Comparison of ENCODE assay signal across 22 mouse cellular contexts in genomic region chr5:140634798-140635722, GRCm38 (mm10). TPM values are rescaled to one million over a fixed set of nuclear protein-coding genes. Genes with fewer than 3 reads are reported as not detected.
A peak's percentile ranks its signal among the peaks of the same experiment; 100 is the strongest.
DNase-seq lines count a peak whose midpoint lies in the region; ATAC-seq lines count a peak whose summit lies in the region.
"Had no signal": no experiment of that assay in that cellular context is flagged by ENCODE, and none has a peak within 500 bp of the region (broad histone marks: within the 10 kb centered on the region; RNA-seq: fewer than 3 reads in every experiment).

No protein-coding gene starts in this region.

- ATAC-seq in forebrain, embryonic 12.5 days (ENCODE audit: low FRiP score) = no peak
- no peak for ATAC-seq in forebrain, embryonic 15.5 days (replicated peaks)
- ATAC-seq in hindbrain, embryonic 13.5 days (ENCODE audit: low FRiP score) = no peak
- no peak for ATAC-seq in hindbrain, embryonic 11.5 days (ENCODE audit: low FRiP score)
- ATAC-seq: activated CD4-positive, CD25-positive, alpha-beta regulatory T cell, adult 4 months; inflammation-experienced regulatory T-cells, adult 6 months; intestine, postnatal 0 days; Patski had no signal

- H3K9ac ChIP-seq in forebrain, embryonic 12.5 days = 0 out of 2 replicates have a peak overlapping the region, but pooled peaks have one; percentile 29
- H3K9ac ChIP-seq in forebrain, embryonic 15.5 days (replicated peaks) = no peak overlapping the region
- H3K9ac ChIP-seq in hindbrain, embryonic 13.5 days = 0 out of 2 replicates have a peak overlapping the region, but pooled peaks have one; percentile 13
- H3K9ac ChIP-seq in hindbrain, embryonic 11.5 days (ENCODE audit: low read depth, low read length) = no peak overlapping the region
- H3K9ac ChIP-seq: embryonic facial prominence, embryonic 15.5 days; heart, embryonic 13.5 days; hindbrain, embryonic 15.5 days had no signal

- peaks cover 100% of the 10 kb centered on the region for H3K36me3 ChIP-seq in forebrain, embryonic 12.5 days (replicated peaks)
- H3K36me3 ChIP-seq in forebrain, embryonic 15.5 days = peaks cover 76% of the 10 kb centered on the region
- H3K36me3 ChIP-seq in hindbrain, embryonic 13.5 days = peaks cover 95% of the 10 kb centered on the region
- peaks cover 16% of the 10 kb centered on the region for H3K36me3 ChIP-seq in hindbrain, embryonic 11.5 days (ENCODE audit: control insufficient read depth, insufficient read depth, low read length)

- H3K9me3 ChIP-seq in forebrain, embryonic 12.5 days = no peaks in the 10 kb centered on the region
- H3K9me3 ChIP-seq in forebrain, embryonic 15.5 days = no peaks in the 10 kb centered on the region
- H3K9me3 ChIP-seq in hindbrain, embryonic 13.5 days = no peaks in the 10 kb centered on the region
- H3K9me3 ChIP-seq in hindbrain, embryonic 11.5 days (ENCODE audit: control insufficient read depth, low read length) = no peaks in the 10 kb centered on the region
- H3K9me3 ChIP-seq: embryonic facial prominence, embryonic 15.5 days; heart, embryonic 13.5 days; hindbrain, embryonic 15.5 days had no signal

- H3K4me1 ChIP-seq in forebrain, embryonic 12.5 days = peaks cover 20% of the 10 kb centered on the region
- peaks cover 14% of the 10 kb centered on the region for H3K4me1 ChIP-seq in forebrain, embryonic 15.5 days
- peaks cover 38% of the 10 kb centered on the region for H3K4me1 ChIP-seq in hindbrain, embryonic 13.5 days (replicated peaks)
- no peaks in the 10 kb centered on the region for H3K4me1 ChIP-seq in hindbrain, embryonic 11.5 days (replicated peaks; ENCODE audit: control insufficient read depth, insufficient read depth, low read length)

- H3K4me3 ChIP-seq in forebrain, embryonic 12.5 days (replicated peaks) = no peak overlapping the region
- H3K4me3 ChIP-seq in forebrain, embryonic 15.5 days = no peak overlapping the region
- no peak overlapping the region for H3K4me3 ChIP-seq in hindbrain, embryonic 13.5 days
- H3K4me3 ChIP-seq in hindbrain, embryonic 11.5 days (ENCODE audit: low read depth, low read length) = no peak overlapping the region
- H3K4me3 ChIP-seq: embryonic facial prominence, embryonic 15.5 days; erythroblast, embryonic 14.5 days; heart, embryonic 13.5 days; hindbrain, embryonic 15.5 days had no signal

- H3K27me3 ChIP-seq in forebrain, embryonic 12.5 days = no peaks in the 10 kb centered on the region
- H3K27me3 ChIP-seq in forebrain, embryonic 15.5 days = no peaks in the 10 kb centered on the region
- H3K27me3 ChIP-seq in hindbrain, embryonic 13.5 days = no peaks in the 10 kb centered on the region
- no peaks in the 10 kb centered on the region for H3K27me3 ChIP-seq in hindbrain, embryonic 11.5 days (ENCODE audit: control insufficient read depth, insufficient read depth, low read length)
- H3K27me3 ChIP-seq: embryonic facial prominence, embryonic 15.5 days; heart, embryonic 13.5 days; hindbrain, embryonic 15.5 days; Patski had no signal

- DNase-seq in hindbrain, embryonic 11.5 days (ENCODE audit: low spot score) = no peak
- DNase-seq in right cerebral cortex, postnatal 14 days = peak; percentile 67
- no peak for DNase-seq in right cerebral cortex, postnatal 36 days (ENCODE audit: low spot score in 2 of 2)
- peak; percentile 53 for DNase-seq in brain, adult 2 months (ENCODE audit: low read depth, low spot score)
- no peak for DNase-seq in yolk sac, embryonic 10.5 days (ENCODE audit: low spot score)
- DNase-seq: adrenal gland, postnatal 14 days; cerebellum, adult 2 months; cerebellum, postnatal 14 days; embryo, embryonic 11 days; gastrocnemius, postnatal 10 days; heart, postnatal 4 days had no signal

- no peak overlapping the region for H3K27ac ChIP-seq in forebrain, embryonic 12.5 days
- no peak overlapping the region for H3K27ac ChIP-seq in forebrain, embryonic 15.5 days (replicated peaks)
- H3K27ac ChIP-seq in hindbrain, embryonic 13.5 days = no peak overlapping the region
- no peak overlapping the region for H3K27ac ChIP-seq in hindbrain, embryonic 11.5 days (ENCODE audit: low read depth, low read length)
- H3K27ac ChIP-seq: embryonic facial prominence, embryonic 15.5 days; heart, embryonic 13.5 days; hindbrain, embryonic 15.5 days had no signal

- WGBS in forebrain, embryonic 12.5 days = 92% methylated on average over 26 of the region's 26 CpGs
- WGBS in forebrain, embryonic 15.5 days = 80% methylated on average over 26 of the region's 26 CpGs
- 91% methylated on average over 26 of the region's 26 CpGs for WGBS in hindbrain, embryonic 13.5 days
- WGBS in hindbrain, embryonic 11.5 days = 94% methylated on average over 26 of the region's 26 CpGs

- no peak overlapping the region for H3K4me2 ChIP-seq in forebrain, embryonic 12.5 days
- no peak overlapping the region for H3K4me2 ChIP-seq in forebrain, embryonic 15.5 days (replicated peaks)
- H3K4me2 ChIP-seq in hindbrain, embryonic 13.5 days = no peak overlapping the region
- no peak overlapping the region for H3K4me2 ChIP-seq in hindbrain, embryonic 11.5 days (replicated peaks; ENCODE audit: low read depth, low read length)
- H3K4me2 ChIP-seq: embryonic facial prominence, embryonic 15.5 days; heart, embryonic 13.5 days; hindbrain, embryonic 15.5 days had no signal

RNA-seq across cellular contexts. Expression of gene Ttyh3, which starts 13.8 kb away (rescaled TPM):
- 84.5 and 88.0 TPM in 2 replicates for polyA plus RNA-seq in forebrain, embryonic 12.5 days (2016; fragmentation: Nextera tagmentation; extraction: Ambion mirVana)
- polyA plus RNA-seq in forebrain, embryonic 15.5 days (2015; fragmentation: Nextera tagmentation; extraction: Ambion mirVana) = 78.9 and 85.5 TPM in 2 replicates
- polyA plus RNA-seq in hindbrain, embryonic 13.5 days (2015; fragmentation: Nextera tagmentation; extraction: Ambion mirVana) = 65.3 and 67.4 TPM in 2 replicates
- polyA plus RNA-seq in hindbrain, embryonic 11.5 days (2014; fragmentation: Nextera tagmentation; extraction: Ambion mirVana) = 52.9 and 53.1 TPM in 2 replicates

RNA-seq across cellular contexts. Expression of gene Lfng, which starts 27.9 kb away (rescaled TPM):
- 30.9 and 32.8 TPM in 2 replicates for polyA plus RNA-seq in forebrain, embryonic 12.5 days (2016; fragmentation: Nextera tagmentation; extraction: Ambion mirVana)
- polyA plus RNA-seq in forebrain, embryonic 15.5 days (2015; fragmentation: Nextera tagmentation; extraction: Ambion mirVana) = 25.7 and 28.8 TPM in 2 replicates
- 22.9 and 27.1 TPM in 2 replicates for polyA plus RNA-seq in hindbrain, embryonic 13.5 days (2015; fragmentation: Nextera tagmentation; extraction: Ambion mirVana)
- 34.1 and 38.8 TPM in 2 replicates for polyA plus RNA-seq in hindbrain, embryonic 11.5 days (2014; fragmentation: Nextera tagmentation; extraction: Ambion mirVana)

Comparison
In these comparisons a context has a peak if more than half of its experiments do, and no peak if none do; other contexts are left out.
1. H3K9ac ChIP-seq: peak in forebrain, embryonic 12.5 days (single experiment) and hindbrain, embryonic 13.5 days (single experiment); none in forebrain, embryonic 15.5 days (single experiment) and hindbrain, embryonic 11.5 days (single experiment).
2. DNase-seq: peak in right cerebral cortex, postnatal 14 days (single experiment) and brain, adult 2 months (single experiment); none in hindbrain, embryonic 11.5 days (single experiment), right cerebral cortex, postnatal 36 days (0 of 2) and yolk sac, embryonic 10.5 days (single experiment).